Mouse (Mus musculus): ENCODE data around the gene Fnbp1l. TPM values are rescaled to one million over a fixed set of nuclear protein-coding genes. Genes with fewer than 3 reads are reported as not detected.

The Fnbp1l gene
- polyA plus RNA-seq, 1 experiment from 2014 or later = 80.1 TPM

DNA sequence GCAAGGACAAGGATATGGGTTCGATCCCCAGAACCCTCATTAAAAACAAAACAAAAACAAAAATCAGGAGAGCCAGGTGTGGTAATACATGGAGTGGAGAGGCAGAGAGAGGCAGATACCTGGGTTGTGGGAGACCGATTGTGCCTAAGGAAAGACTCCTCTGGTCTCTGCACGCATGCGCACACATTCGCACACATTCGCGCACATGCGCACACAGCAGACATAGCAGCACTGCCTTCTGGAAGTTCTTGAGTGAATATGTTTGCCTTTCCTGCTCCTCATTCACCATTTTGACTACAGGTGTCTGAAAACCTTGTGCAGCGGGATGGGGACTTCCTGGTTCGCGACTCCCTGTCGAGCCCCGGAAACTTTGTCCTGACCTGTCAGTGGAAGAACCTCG lies 111.7 kb downstream of the Fnbp1l start:
- ATAC-seq (ENCODE audit: insufficient number of reproducible peaks, insufficient read depth, low FRiP score, low TSS enrichment) = no peak
- Histone ChIP-seq H3K27ac (no peak overlapping the region), H3K4me3 (no peak overlapping the region), H3K36me3 (peaks cover under 1% of the 10 kb centered on the region; the same call in 1 of the 2 replicates), H3K4me1 (peaks cover 29% of the 10 kb centered on the region), H3K27me3 (peaks cover 9% of the 10 kb centered on the region; the same call in 1 of the 2 replicates), H3K9ac (no peak overlapping the region), H3K9me3 (no peaks in the 10 kb centered on the region), H3K4me2 (replicated peaks) (no peak overlapping the region)
- 94% methylated on average over 14 of the region's 14 CpGs for WGBS

- 0 out of 2 replicates have a peak, but pooled peaks cover 3% of the 10 kb centered on the region for H3K27me3 ChIP-seq
- no peaks in the 10 kb centered on the region for H3K36me3 ChIP-seq
- H3K27ac ChIP-seq = no peak overlapping the region
- 66% methylated on average over 10 of the region's 10 CpGs for WGBS
- no peak for ATAC-seq (ENCODE audit: insufficient number of reproducible peaks, insufficient read depth, low FRiP score, low TSS enrichment)
- no peaks in the 10 kb centered on the region for H3K9me3 ChIP-seq
- H3K9ac ChIP-seq = no peak overlapping the region
- H3K4me2 ChIP-seq (replicated peaks) = no peak overlapping the region
- no peak overlapping the region for H3K4me3 ChIP-seq
- H3K4me1 ChIP-seq = peaks cover 29% of the 10 kb centered on the region
Measured at GRCm38 (mm10) chr3:122506343-122506916, 113.1 kb downstream of the Fnbp1l start.

DNA sequence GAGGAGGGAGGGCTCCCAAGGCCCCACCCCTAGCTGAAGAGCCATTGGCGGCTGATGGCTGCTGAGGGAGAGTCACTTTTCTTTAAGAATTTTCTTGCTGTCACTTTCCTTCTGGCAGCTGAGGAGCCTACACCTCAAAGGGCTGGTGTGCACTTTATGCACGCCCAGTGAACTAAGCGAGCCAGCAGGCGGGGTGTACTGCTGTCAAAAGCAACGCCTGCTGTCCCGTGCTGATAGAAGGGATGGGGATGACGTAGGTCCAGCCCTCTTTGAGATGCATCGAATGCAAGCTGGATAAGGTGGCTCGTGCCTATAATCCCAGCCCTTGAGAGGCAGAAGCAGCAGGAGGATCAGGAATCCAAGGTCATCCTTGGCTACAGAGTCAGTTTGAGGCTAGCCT lies 118.6 kb downstream of the Fnbp1l start:
- 0 out of 2 replicates have a peak, but pooled peaks cover 3% of the 10 kb centered on the region for H3K27me3 ChIP-seq
- H3K4me3 ChIP-seq = no peak overlapping the region
- H3K27ac ChIP-seq = no peak overlapping the region
- peaks cover 23% of the 10 kb centered on the region for H3K4me1 ChIP-seq
- no peaks in the 10 kb centered on the region for H3K9me3 ChIP-seq
- no peak for ATAC-seq (ENCODE audit: insufficient number of reproducible peaks, insufficient read depth, low FRiP score, low TSS enrichment)
- H3K4me2 ChIP-seq (replicated peaks) = no peak overlapping the region
- H3K36me3 ChIP-seq = no peaks in the 10 kb centered on the region
- no peak overlapping the region for H3K9ac ChIP-seq
- 86% methylated on average over 9 of the region's 9 CpGs for WGBS

- H3K36me3 ChIP-seq = no peaks in the 10 kb centered on the region
- WGBS = 27% methylated on average over 6 of the region's 6 CpGs
- ATAC-seq (ENCODE audit: insufficient number of reproducible peaks, insufficient read depth, low FRiP score, low TSS enrichment) = 0 out of 2 replicates have a peak, but pooled peaks have one; percentile 9
- H3K9ac ChIP-seq = no peak overlapping the region
- no peak overlapping the region for H3K4me2 ChIP-seq (replicated peaks)
- H3K4me1 ChIP-seq = peaks cover 23% of the 10 kb centered on the region
- H3K27me3 ChIP-seq = 0 out of 2 replicates have a peak, but pooled peaks cover 3% of the 10 kb centered on the region
- peak overlapping the region; percentile 12 for H3K27ac ChIP-seq
- no peaks in the 10 kb centered on the region for H3K9me3 ChIP-seq
- no peak overlapping the region for H3K4me3 ChIP-seq
Measured at GRCm38 (mm10) chr3:122499647-122500046, 119.9 kb downstream of the Fnbp1l start.

DNA sequence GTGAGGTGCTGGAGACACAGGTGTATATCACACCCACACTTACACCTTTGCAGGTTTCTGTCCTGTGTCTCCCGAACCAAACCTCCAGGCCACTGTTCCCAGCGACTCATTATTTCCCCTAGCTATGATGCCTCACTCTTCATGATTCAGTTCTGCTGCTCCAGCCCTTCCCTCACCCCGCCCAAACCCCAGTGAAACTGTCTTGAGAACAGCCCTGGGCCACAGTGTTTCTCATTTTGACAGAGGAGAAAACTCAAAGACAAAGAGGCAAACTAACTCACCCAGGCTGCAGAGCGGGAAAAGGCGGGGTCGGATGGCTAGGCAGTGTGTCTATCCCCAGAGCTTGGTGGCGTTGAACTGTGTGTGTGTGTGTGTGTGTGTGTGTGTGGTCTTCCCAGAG lies 121.0 kb downstream of the Fnbp1l start:
- Histone ChIP-seq H3K9me3 (no peaks in the 10 kb centered on the region), H3K36me3 (no peaks in the 10 kb centered on the region), H3K4me1 (peaks cover 20% of the 10 kb centered on the region), H3K27ac (no peak overlapping the region), H3K4me3 (no peak overlapping the region), H3K4me2 (replicated peaks) (no peak overlapping the region), H3K9ac (no peak overlapping the region), H3K27me3 (0 out of 2 replicates have a peak, but pooled peaks cover 3% of the 10 kb centered on the region)
- ATAC-seq (ENCODE audit: insufficient number of reproducible peaks, insufficient read depth, low FRiP score, low TSS enrichment) = no peak
- 80% methylated on average over 7 of the region's 7 CpGs for WGBS

- Histone ChIP-seq H3K4me1 (peaks cover 20% of the 10 kb centered on the region), H3K9ac (no peak overlapping the region), H3K9me3 (no peaks in the 10 kb centered on the region), H3K4me2 (replicated peaks) (no peak overlapping the region), H3K4me3 (no peak overlapping the region), H3K36me3 (no peaks in the 10 kb centered on the region), H3K27ac (no peak overlapping the region), H3K27me3 (0 out of 2 replicates have a peak, but pooled peaks cover 3% of the 10 kb centered on the region)
- no peak for ATAC-seq (ENCODE audit: insufficient number of reproducible peaks, insufficient read depth, low FRiP score, low TSS enrichment)
- WGBS = 84% methylated on average over 6 of the region's 6 CpGs
Measured at GRCm38 (mm10) chr3:122497871-122498270, 121.6 kb downstream of the Fnbp1l start.

DNA sequence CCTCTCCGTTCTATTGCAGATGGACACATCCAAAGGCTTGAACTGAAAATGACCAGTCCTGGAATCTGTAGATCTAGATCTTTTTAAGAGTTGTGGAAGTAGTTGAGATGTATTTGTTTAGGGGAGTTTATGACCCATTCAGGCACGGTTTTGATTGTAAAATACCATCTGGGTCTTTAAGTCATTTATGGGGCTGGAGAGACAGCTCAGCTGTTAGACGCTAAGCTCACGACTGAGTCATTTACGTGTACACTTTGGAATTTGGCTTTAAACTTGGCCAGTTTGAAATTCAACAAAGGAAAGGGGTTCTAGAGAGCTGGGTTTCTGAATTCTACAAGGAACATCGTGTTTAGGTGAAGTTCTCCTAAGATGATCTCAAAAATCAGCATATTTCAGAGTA lies 124.8 kb downstream of the Fnbp1l start:
- no peaks in the 10 kb centered on the region for H3K36me3 ChIP-seq
- ATAC-seq (ENCODE audit: insufficient number of reproducible peaks, insufficient read depth, low FRiP score, low TSS enrichment) = no peak
- 80% methylated on average over 6 of the region's 6 CpGs for WGBS
- H3K4me2 ChIP-seq (replicated peaks) = no peak overlapping the region
- no peaks in the 10 kb centered on the region for H3K9me3 ChIP-seq
- no peak overlapping the region for H3K27ac ChIP-seq
- no peak overlapping the region for H3K4me3 ChIP-seq
- H3K9ac ChIP-seq = no peak overlapping the region
- no peaks in the 10 kb centered on the region for H3K27me3 ChIP-seq
- peaks cover 19% of the 10 kb centered on the region for H3K4me1 ChIP-seq

- H3K36me3 ChIP-seq = no peaks in the 10 kb centered on the region
- H3K27me3 ChIP-seq = no peaks in the 10 kb centered on the region
- H3K9me3 ChIP-seq = no peaks in the 10 kb centered on the region
- ATAC-seq (ENCODE audit: insufficient number of reproducible peaks, insufficient read depth, low FRiP score, low TSS enrichment) = no peak
- WGBS = 53% methylated on average over 21 of the region's 21 CpGs
- 0 out of 2 replicates have a peak overlapping the region, but pooled peaks have one; percentile 9 for H3K4me2 ChIP-seq (replicated peaks)
- H3K27ac ChIP-seq = no peak overlapping the region
- no peak overlapping the region for H3K9ac ChIP-seq
- no peak overlapping the region for H3K4me3 ChIP-seq
- peaks cover 6% of the 10 kb centered on the region; the same call in 1 of the 2 replicates for H3K4me1 ChIP-seq
Measured at GRCm38 (mm10) chr3:122492872-122493615, 126.5 kb downstream of the Fnbp1l start.

GRCm38 (mm10) chr3:122492006-122492405 lies 127.5 kb downstream of the Fnbp1l start:
- H3K4me3 ChIP-seq = no peak overlapping the region
- 92% methylated on average over 3 of the region's 3 CpGs for WGBS
- H3K4me1 ChIP-seq = peaks cover 12% of the 10 kb centered on the region; the same call in 1 of the 2 replicates
- H3K27ac ChIP-seq = no peak overlapping the region
- no peaks in the 10 kb centered on the region for H3K9me3 ChIP-seq
- no peak overlapping the region for H3K4me2 ChIP-seq (replicated peaks)
- no peaks in the 10 kb centered on the region for H3K27me3 ChIP-seq
- no peaks in the 10 kb centered on the region for H3K36me3 ChIP-seq
- H3K9ac ChIP-seq = no peak overlapping the region
- ATAC-seq (ENCODE audit: insufficient number of reproducible peaks, insufficient read depth, low FRiP score, low TSS enrichment) = no peak

DNA sequence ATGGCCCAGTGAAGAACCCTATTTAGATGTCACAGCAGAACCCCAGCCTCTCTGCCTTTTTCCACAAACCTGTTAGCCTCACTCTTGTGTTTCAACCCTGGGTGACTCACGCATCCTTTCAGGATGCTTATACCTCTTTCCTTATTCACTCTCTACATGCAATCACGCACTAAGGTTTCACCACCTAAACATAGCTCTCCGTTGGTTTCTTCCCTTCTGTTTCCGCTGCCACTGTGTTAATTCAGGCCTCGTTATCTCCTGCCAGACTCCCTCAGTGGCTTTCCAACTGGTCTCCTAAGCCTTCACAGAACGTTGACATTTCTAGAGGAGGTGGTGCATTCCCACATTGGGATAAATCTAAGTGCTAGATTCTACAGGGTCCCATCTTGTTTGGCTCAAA lies 128.9 kb downstream of the Fnbp1l start:
- no peaks in the 10 kb centered on the region for H3K36me3 ChIP-seq
- H3K9me3 ChIP-seq = no peaks in the 10 kb centered on the region
- peaks cover 12% of the 10 kb centered on the region; the same call in 1 of the 2 replicates for H3K4me1 ChIP-seq
- H3K9ac ChIP-seq = no peak overlapping the region
- H3K4me3 ChIP-seq = no peak overlapping the region
- no peaks in the 10 kb centered on the region for H3K27me3 ChIP-seq
- ATAC-seq (ENCODE audit: insufficient number of reproducible peaks, insufficient read depth, low FRiP score, low TSS enrichment) = no peak
- 72% methylated on average over 6 of the region's 6 CpGs for WGBS
- H3K27ac ChIP-seq = no peak overlapping the region
- H3K4me2 ChIP-seq (replicated peaks) = no peak overlapping the region

All from embryonic facial prominence, embryonic 12.5 days (tissue).